Mouse (Mus musculus): ENCODE results near the gene Arhgap15. TPM values are rescaled to one million over a fixed set of nuclear protein-coding genes. Genes with fewer than 3 reads are reported as not detected.
"Not testable (repeated sequence)": the region's sequence is repeated elsewhere in the genome, so short reads cannot be mapped to it uniquely, and the experiment has no call there.

Arhgap15 gene
- polyA plus RNA-seq, 1 experiment from 2014 or later, result 1.9 TPM

GRCm38 (mm10) chr2:43735071-43735470 is 13.6 kb upstream of the Arhgap15 start:
- H3K4me1 ChIP-seq (ENCODE audit: control insufficient read depth, insufficient read depth, low read length); H3K9me3 ChIP-seq (ENCODE audit: control insufficient read depth, low read length); H3K9ac ChIP-seq (replicated peaks; ENCODE audit: low read length); H3K27ac ChIP-seq (replicated peaks; ENCODE audit: low read depth, low read length); H3K27me3 ChIP-seq (ENCODE audit: control insufficient read depth, insufficient read depth, low read length); H3K4me2 ChIP-seq (ENCODE audit: low read length); ATAC-seq (ENCODE audit: low FRiP score, low TSS enrichment); H3K36me3 ChIP-seq (ENCODE audit: control insufficient read depth, insufficient read depth, low read length); H3K4me3 ChIP-seq (replicated peaks; ENCODE audit: low read depth, low read length); DNase-seq: not testable (repeated sequence)
- WGBS, result 94% methylated on average over 4 of the region's 4 CpGs

DNA sequence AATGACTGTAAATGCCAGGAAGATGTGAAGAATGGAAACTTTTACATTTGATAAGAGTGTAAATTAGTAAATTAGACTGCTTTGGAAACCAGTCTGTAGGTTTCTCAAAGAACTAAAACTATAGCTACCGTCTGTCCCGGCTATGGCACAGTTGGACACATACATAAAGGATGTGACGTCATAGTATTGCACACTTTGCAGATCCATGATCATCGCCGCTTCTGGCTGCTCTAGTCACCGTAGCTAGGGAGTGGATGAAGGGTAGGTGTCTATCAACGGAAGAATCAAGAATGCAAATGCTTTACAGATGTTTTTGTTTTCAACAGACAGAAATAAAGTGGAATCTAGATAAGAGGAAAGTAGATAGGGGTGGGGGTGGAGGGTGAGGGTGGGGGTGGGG is 11.1 kb upstream of the Arhgap15 start:
- H3K4me1 ChIP-seq (ENCODE audit: control insufficient read depth, insufficient read depth, low read length), result no peaks in the 10 kb centered on the region
- no peak overlapping the region for H3K27ac ChIP-seq (replicated peaks; ENCODE audit: low read depth, low read length)
- H3K36me3 ChIP-seq (ENCODE audit: control insufficient read depth, insufficient read depth, low read length), result no peaks in the 10 kb centered on the region
- no peak overlapping the region for H3K4me2 ChIP-seq (ENCODE audit: low read length)
- H3K4me3 ChIP-seq (replicated peaks; ENCODE audit: low read depth, low read length), result no peak overlapping the region
- 95% methylated on average over 7 of the region's 7 CpGs for WGBS
- H3K27me3 ChIP-seq (ENCODE audit: control insufficient read depth, insufficient read depth, low read length), result no peaks in the 10 kb centered on the region
- DNase-seq, result no peak
- H3K9ac ChIP-seq (replicated peaks; ENCODE audit: low read length), result no peak overlapping the region
- H3K9me3 ChIP-seq (ENCODE audit: control insufficient read depth, low read length), result no peaks in the 10 kb centered on the region
- no peak for ATAC-seq (ENCODE audit: low FRiP score, low TSS enrichment)

GRCm38 (mm10) chr2:43738562-43739112 is 10.0 kb upstream of the Arhgap15 start:
- no peak overlapping the region for H3K4me3 ChIP-seq (replicated peaks; ENCODE audit: low read depth, low read length)
- H3K27ac ChIP-seq (replicated peaks; ENCODE audit: low read depth, low read length), result no peak overlapping the region
- ATAC-seq (ENCODE audit: low FRiP score, low TSS enrichment), result no peak
- 93% methylated on average over 10 of the region's 10 CpGs for WGBS
- H3K27me3 ChIP-seq (ENCODE audit: control insufficient read depth, insufficient read depth, low read length), result no peaks in the 10 kb centered on the region
- no peaks in the 10 kb centered on the region for H3K9me3 ChIP-seq (ENCODE audit: control insufficient read depth, low read length)
- H3K9ac ChIP-seq (replicated peaks; ENCODE audit: low read length), result no peak overlapping the region
- H3K4me2 ChIP-seq (ENCODE audit: low read length), result no peak overlapping the region
- H3K4me1 ChIP-seq (ENCODE audit: control insufficient read depth, insufficient read depth, low read length), result no peaks in the 10 kb centered on the region
- no peaks in the 10 kb centered on the region for H3K36me3 ChIP-seq (ENCODE audit: control insufficient read depth, insufficient read depth, low read length)
- DNase-seq, result no peak

GRCm38 (mm10) chr2:43739190-43739818 is 9.3 kb upstream of the Arhgap15 start:
- no peaks in the 10 kb centered on the region for H3K4me1 ChIP-seq (ENCODE audit: control insufficient read depth, insufficient read depth, low read length)
- no peaks in the 10 kb centered on the region for H3K36me3 ChIP-seq (ENCODE audit: control insufficient read depth, insufficient read depth, low read length)
- H3K4me3 ChIP-seq (replicated peaks; ENCODE audit: low read depth, low read length), result no peak overlapping the region
- 89% methylated on average over 9 of the region's 9 CpGs for WGBS
- H3K27ac ChIP-seq (replicated peaks; ENCODE audit: low read depth, low read length), result no peak overlapping the region
- no peaks in the 10 kb centered on the region for H3K9me3 ChIP-seq (ENCODE audit: control insufficient read depth, low read length)
- no peak overlapping the region for H3K9ac ChIP-seq (replicated peaks; ENCODE audit: low read length)
- DNase-seq, result no peak
- H3K4me2 ChIP-seq (ENCODE audit: low read length), result no peak overlapping the region
- ATAC-seq (ENCODE audit: low FRiP score, low TSS enrichment), result no peak
- no peaks in the 10 kb centered on the region for H3K27me3 ChIP-seq (ENCODE audit: control insufficient read depth, insufficient read depth, low read length)

GRCm38 (mm10) chr2:43749321-43749720 is 697 bp downstream of the Arhgap15 start:
- no peak overlapping the region for H3K4me3 ChIP-seq (replicated peaks; ENCODE audit: low read depth, low read length)
- no peaks in the 10 kb centered on the region for H3K27me3 ChIP-seq (ENCODE audit: control insufficient read depth, insufficient read depth, low read length)
- H3K27ac ChIP-seq (replicated peaks; ENCODE audit: low read depth, low read length), result no peak overlapping the region
- no peaks in the 10 kb centered on the region for H3K36me3 ChIP-seq (ENCODE audit: control insufficient read depth, insufficient read depth, low read length)
- no peak overlapping the region for H3K9ac ChIP-seq (replicated peaks; ENCODE audit: low read length)
- DNase-seq (no peak), ATAC-seq (ENCODE audit: low FRiP score, low TSS enrichment) (no peak)
- WGBS, result 88% methylated on average over 3 of the region's 3 CpGs
- no peaks in the 10 kb centered on the region for H3K4me1 ChIP-seq (ENCODE audit: control insufficient read depth, insufficient read depth, low read length)
- H3K4me2 ChIP-seq (ENCODE audit: low read length), result no peak overlapping the region
- H3K9me3 ChIP-seq (ENCODE audit: control insufficient read depth, low read length), result no peaks in the 10 kb centered on the region

- no peak overlapping the region for H3K4me3 ChIP-seq (replicated peaks; ENCODE audit: low read depth, low read length)
- no peak for DNase-seq
- H3K4me1 ChIP-seq (ENCODE audit: control insufficient read depth, insufficient read depth, low read length), result no peaks in the 10 kb centered on the region
- H3K27ac ChIP-seq (replicated peaks; ENCODE audit: low read depth, low read length), result no peak overlapping the region
- no peak overlapping the region for H3K4me2 ChIP-seq (ENCODE audit: low read length)
- H3K9me3 ChIP-seq (ENCODE audit: control insufficient read depth, low read length), result no peaks in the 10 kb centered on the region
- 98% methylated on average over 3 of the region's 3 CpGs for WGBS
- H3K36me3 ChIP-seq (ENCODE audit: control insufficient read depth, insufficient read depth, low read length), result no peaks in the 10 kb centered on the region
- ATAC-seq (ENCODE audit: low FRiP score, low TSS enrichment), result no peak; the same call in 1 of the 2 replicates
- no peaks in the 10 kb centered on the region for H3K27me3 ChIP-seq (ENCODE audit: control insufficient read depth, insufficient read depth, low read length)
- no peak overlapping the region for H3K9ac ChIP-seq (replicated peaks; ENCODE audit: low read length)
Measured at GRCm38 (mm10) chr2:43755899-43756298, 7.3 kb downstream of the Arhgap15 start.

DNA sequence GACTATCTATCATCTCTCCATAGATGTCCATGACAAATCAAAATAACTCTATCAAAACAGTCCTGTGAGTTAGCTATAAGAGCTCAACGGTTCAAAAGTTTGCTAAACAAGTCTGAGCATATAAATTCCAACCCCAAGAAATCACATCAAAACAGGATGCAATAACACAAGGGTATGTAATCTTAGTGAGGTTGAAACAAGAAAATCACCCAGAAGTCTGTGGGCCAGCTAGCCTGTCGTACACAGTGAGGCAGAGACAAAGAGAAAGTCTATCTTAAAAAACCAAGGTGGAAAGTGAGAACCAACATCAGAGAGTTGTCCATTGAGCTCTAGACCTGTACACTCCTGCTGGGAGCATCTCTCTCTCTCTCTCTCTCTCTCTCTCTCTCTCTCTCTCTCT is 8.0 kb downstream of the Arhgap15 start:
- Histone ChIP-seq H3K27ac (replicated peaks; ENCODE audit: low read depth, low read length) (no peak overlapping the region), H3K4me2 (ENCODE audit: low read length) (no peak overlapping the region), H3K4me1 (ENCODE audit: control insufficient read depth, insufficient read depth, low read length) (no peaks in the 10 kb centered on the region), H3K27me3 (ENCODE audit: control insufficient read depth, insufficient read depth, low read length) (no peaks in the 10 kb centered on the region), H3K36me3 (ENCODE audit: control insufficient read depth, insufficient read depth, low read length) (no peaks in the 10 kb centered on the region), H3K9ac (replicated peaks; ENCODE audit: low read length) (no peak overlapping the region), H3K9me3 (ENCODE audit: control insufficient read depth, low read length) (no peaks in the 10 kb centered on the region), H3K4me3 (replicated peaks; ENCODE audit: low read depth, low read length) (no peak overlapping the region)
- ATAC-seq (ENCODE audit: low FRiP score, low TSS enrichment) (no peak), DNase-seq (no peak)
- WGBS, result 78% methylated on average over 2 of the region's 2 CpGs

- 87% methylated on average over 3 of the region's 3 CpGs for WGBS
- no peak overlapping the region for H3K4me3 ChIP-seq (replicated peaks; ENCODE audit: low read depth, low read length)
- ATAC-seq (ENCODE audit: low FRiP score, low TSS enrichment) (no peak), DNase-seq (no peak)
- no peaks in the 10 kb centered on the region for H3K9me3 ChIP-seq (ENCODE audit: control insufficient read depth, low read length)
- no peak overlapping the region for H3K4me2 ChIP-seq (ENCODE audit: low read length)
- H3K4me1 ChIP-seq (ENCODE audit: control insufficient read depth, insufficient read depth, low read length), result no peaks in the 10 kb centered on the region
- H3K36me3 ChIP-seq (ENCODE audit: control insufficient read depth, insufficient read depth, low read length), result no peaks in the 10 kb centered on the region
- H3K9ac ChIP-seq (replicated peaks; ENCODE audit: low read length), result no peak overlapping the region
- no peaks in the 10 kb centered on the region for H3K27me3 ChIP-seq (ENCODE audit: control insufficient read depth, insufficient read depth, low read length)
- no peak overlapping the region for H3K27ac ChIP-seq (replicated peaks; ENCODE audit: low read depth, low read length)
Measured at GRCm38 (mm10) chr2:43761735-43762134, 13.1 kb downstream of the Arhgap15 start.

GRCm38 (mm10) chr2:43763279-43763678 is 14.7 kb downstream of the Arhgap15 start:
- Histone ChIP-seq H3K9ac (replicated peaks; ENCODE audit: low read length) (no peak overlapping the region), H3K4me2 (ENCODE audit: low read length) (no peak overlapping the region), H3K27me3 (ENCODE audit: control insufficient read depth, insufficient read depth, low read length) (no peaks in the 10 kb centered on the region), H3K9me3 (ENCODE audit: control insufficient read depth, low read length) (no peaks in the 10 kb centered on the region), H3K4me3 (replicated peaks; ENCODE audit: low read depth, low read length) (no peak overlapping the region), H3K4me1 (ENCODE audit: control insufficient read depth, insufficient read depth, low read length) (no peaks in the 10 kb centered on the region), H3K27ac (replicated peaks; ENCODE audit: low read depth, low read length) (no peak overlapping the region), H3K36me3 (ENCODE audit: control insufficient read depth, insufficient read depth, low read length) (no peaks in the 10 kb centered on the region)
- WGBS, result 75% methylated on average over 5 of the region's 5 CpGs
- ATAC-seq (ENCODE audit: low FRiP score, low TSS enrichment) (no peak), DNase-seq (no peak)

All from midbrain, embryonic 14.5 days (tissue).